Mouse (Mus musculus): ENCODE data around the gene Laptm5.

The Laptm5 gene

DNA sequence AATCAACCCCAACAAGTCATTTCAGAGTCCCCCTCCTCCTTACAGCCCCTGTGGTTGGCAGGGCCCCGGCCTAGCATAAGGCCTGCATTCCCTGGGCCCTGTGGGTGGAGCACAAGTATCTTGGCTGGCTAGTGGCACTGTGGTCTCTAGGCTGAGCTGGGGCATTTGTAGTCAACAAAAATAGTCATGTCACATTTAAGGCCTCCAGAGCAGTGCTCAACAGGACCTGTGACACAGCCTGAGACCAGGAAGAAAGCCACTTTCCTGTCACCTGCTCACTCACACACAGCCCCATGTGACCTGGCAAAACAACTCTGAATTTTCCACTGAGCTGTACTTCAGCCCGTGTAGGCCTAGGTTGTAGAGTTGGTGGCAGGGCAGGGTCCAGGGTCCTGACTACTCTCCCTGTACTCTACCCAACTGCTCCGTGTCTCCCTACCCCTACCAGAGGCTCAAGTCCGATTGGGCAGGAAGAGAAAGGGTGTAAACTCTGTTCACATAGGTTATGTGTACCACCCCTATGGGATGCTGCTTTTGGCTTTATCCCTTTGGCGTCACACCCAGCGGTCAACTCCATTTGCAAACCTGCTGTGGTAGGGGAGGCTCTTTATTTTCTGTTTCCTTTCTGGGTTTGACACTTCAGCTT is 13.0 kb upstream of the Laptm5 start:
- no peak for DNase-seq

DNA sequence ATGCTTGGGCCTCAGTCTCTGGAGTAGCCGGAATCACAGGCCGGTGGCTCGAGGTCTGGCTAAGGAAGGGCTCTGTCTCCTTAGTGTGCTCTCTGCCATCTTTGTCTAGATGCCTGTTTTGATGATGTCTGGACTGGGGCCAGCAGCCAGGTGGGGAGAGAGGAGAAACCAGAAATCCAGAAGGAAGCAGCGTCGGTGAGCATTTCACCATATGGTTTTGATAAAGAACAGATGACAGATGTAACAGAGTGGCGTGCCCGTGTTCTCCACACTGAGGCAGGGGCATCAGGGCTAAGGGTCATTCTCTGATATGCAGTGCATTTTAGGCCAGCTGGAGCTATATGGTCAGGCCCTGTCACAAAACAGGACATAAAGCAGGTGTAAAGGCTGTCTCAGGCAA is 12.2 kb upstream of the Laptm5 start:
- DNase-seq, result no peak

DNA sequence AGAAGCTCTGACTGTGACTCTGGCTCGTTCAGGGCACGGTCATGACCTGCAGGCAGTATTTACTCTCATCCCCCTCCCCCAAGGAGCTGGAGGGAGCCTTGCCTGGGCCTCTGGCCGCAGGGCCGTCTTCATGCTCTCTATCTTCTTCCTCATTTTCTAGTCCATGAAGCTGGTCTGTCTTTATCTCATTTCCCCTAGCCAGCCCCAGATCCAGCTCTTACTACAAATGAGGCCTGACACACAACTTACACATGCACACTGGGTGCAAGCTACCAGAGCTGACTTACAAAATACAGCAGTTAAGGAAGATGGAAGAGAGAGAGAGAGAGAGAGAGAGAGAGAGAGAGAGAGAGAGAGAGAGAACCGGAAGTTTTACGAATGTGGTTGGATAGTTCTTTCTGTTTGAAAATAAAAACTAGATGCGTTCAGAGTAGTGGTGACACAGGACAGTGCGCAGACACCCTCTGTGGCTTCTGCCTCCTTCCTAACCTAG is 10.6 kb upstream of the Laptm5 start:
- DNase-seq, result no peak

DNA sequence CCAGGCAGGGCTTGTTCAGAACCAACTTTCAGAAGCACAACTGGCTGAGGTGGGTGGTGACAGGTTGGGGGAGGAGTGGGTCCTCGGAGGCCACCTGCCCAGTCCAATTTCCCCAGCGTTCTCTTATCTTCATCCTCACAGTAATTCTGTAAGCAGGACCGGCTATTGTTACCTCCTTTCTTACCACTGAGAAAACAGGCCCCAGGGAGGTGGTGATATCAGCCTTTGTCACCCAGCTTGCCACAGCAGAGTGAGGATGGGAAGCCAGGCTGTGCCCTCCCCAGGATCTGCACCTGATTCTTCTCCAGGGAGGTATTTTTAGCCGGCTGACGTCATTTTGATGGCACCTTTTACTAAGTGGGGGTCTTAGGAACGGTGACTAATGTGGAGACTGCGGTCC is 7.9 kb upstream of the Laptm5 start:
- no peak for DNase-seq

DNA sequence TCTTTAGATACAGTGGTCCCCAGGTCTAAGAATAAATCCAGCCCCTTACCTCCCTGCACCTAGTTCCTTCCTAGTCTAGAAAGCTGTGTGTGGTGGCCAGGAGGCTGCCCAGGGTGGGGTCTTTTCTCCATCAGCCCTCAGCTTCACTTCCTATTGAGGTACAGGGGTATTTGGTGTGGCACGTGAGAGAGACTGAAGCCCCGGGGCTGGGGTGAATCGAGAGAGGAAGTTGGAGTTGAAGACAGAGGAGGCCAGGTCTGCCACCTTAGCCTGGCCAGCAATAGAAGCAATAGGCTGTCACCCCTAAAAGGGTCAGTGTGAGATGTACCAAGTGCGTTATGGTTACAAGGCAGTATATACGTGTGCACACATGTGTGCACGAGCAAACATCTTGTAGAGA is 7.0 kb upstream of the Laptm5 start:
- DNase-seq, result no peak

DNA sequence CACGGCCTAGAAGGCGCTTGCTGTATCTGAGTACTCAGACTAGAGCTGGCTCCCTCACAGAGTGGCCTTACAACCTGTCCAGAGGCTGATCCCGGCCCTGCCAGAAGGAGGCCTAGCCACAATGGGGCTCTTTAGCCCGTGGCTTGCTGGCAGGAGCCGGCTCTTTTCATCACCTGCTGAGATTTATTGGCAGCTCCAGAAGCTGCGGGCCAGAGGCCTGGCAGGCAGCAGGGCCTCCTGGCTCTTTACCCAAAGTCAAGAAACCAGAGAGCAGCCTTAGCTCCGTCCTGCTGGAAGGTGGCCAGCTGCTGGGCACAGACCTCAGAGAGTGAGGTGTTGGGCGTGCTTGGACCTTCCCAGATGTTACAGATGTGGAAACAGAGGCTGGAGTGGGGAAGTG is 6.6 kb upstream of the Laptm5 start:
- no peak for DNase-seq

DNA sequence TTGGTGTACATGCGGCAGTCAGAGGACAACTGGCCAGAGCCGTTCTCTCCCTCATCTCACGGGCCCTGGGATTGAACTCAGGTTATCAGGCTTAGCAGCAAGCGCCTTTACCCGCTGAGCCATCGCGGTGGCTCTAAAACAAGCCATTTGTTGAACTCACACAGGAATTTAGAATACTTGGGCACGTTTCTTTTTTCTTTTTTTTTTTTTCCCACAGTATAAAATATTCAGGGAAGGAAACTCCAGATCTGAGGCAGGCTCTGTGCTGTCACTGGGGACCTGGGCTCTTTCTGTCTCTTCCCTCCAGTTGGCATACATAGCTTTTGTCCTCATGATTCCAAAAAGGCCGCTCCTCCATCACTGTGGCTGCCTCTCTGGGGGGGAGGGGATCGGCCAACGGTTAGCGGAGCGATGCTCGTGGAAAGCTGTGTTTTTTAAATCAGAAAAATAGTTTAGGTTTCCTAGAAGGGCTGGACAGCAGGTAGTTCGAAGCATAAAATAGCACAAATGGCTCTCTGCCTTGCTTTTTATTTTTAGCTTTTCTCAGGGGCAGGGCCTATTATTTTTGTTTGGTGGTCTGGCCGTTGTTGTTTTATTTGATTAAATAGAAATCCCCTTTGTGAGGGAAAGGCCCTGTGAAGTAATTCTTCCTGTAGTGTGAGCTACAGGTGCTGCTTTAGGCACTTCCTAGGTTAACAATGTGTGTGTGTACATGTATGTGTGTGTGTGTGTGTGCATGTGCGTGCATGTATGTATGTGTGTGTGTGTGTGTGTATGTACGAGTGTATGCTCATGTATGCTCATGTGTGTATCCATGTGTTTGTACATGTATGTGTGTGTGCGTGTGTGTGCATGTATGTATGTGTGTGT is 5.5 kb upstream of the Laptm5 start:
- no peak for DNase-seq

DNA sequence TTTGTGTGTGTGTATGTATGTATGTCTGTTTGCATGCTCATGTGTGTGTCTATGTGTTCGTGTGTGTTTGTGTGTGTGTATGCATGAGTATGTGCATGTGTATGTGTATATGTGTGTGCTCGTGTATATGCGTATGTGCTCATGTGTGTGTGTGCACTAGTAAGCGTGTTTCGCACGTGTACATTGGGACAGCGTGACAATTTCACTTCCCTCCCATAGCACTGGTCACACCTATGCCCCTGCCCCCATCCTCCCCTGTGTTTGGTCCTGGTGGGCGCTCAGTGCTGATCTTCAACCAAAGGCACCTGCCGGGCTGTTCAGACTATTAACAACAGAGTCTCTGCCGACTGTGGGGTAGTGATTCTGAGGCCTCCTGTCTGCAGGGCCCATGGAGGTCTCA is 4.8 kb upstream of the Laptm5 start:
- no peak for DNase-seq

DNA sequence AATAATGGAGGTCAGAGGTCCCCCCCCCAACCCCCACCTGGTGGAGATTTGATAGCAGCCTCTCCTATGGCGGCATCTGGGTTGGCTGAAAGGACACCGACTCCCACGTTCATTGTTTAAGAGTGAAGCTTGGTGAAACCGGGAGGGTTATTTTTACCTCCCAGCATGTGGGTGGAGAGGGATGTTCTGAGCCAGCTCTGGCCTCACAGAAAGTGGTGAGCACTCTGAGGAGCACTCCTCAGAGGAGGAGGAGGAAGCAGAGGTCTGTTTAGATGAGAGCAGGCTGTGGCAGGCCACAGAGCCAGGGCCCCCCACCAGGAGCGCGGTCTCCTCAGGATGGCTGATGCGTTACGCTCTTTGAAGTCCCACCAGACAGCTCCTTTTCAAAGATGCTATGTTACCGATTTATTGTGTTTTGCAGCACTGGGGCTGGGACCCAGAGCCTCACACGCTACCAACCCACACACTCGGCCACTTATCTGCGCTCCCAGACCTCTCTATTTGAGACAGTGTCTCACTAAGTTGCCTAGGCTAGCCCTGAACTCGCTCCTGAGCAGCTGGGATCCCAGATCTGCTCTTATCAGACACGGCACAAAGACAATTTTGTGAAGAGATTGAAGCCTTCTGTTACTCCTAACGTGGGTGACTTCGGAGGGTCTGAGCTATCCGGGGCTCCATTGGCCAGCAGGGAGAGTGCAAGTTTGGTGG is 3.6 kb upstream of the Laptm5 start:
- DNase-seq, result no peak

DNA sequence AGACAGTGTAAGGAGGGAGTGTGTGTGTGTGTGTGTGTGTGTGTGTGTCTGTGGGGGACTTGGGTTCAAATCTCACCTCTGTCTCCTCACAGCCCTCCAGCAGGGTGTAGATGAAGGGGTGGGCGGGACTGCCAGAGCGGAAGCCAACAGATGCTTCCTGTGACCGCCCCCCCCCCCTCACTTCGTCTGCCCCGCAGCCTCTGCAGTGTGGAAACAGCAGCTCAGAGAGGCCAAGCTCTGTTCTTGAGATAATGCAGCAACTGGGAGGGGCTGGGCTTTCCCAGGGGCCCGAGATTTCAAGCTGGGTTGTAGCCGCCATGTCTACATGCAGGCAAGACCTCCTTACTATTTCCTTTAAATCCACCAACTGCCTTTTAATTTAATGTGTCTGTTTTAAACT is 2.3 kb upstream of the Laptm5 start:
- DNase-seq, result peak; percentile 30 to 61

DNA sequence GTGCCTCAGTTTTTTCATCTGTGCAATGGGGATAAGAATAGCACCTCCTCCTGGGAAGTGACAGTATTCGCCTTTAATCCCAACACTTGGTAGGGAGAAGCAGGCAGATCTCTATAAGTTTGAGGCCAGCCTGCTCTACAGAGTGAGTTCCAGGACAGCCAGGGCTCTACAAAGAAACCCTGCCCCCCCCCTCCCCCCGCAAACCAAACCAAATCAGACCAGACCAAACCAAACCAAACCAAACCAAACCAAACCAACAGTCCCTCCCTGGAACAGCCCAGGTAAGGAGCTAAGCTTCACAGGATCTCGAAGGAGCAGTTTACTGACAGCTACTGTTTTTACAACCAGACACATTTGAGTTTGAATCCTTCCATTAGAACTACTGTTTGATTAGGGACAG is 299 bp upstream of the Laptm5 start:
- DNase-seq, result no peak

DNA sequence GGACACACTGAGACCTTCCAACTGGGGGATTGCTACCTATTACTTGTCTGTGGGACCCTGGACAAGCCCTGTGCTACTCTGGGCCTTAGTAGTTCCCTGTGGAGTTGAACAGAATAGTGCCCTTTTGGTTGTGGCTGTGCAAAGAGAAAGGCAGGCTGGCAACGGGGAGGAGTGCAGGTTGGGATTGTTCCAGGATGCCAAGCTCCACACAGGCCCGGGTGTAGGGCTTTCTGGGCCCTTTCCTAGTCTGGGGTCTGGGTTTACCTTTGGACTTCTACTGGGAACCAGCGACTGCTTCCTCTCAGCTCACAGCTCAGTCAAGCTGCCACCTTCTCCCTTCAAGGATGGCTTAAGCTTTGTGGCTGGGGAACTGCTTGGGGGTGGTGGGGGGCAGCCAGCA is 586 bp downstream of the Laptm5 start:
- DNase-seq, result no peak

DNA sequence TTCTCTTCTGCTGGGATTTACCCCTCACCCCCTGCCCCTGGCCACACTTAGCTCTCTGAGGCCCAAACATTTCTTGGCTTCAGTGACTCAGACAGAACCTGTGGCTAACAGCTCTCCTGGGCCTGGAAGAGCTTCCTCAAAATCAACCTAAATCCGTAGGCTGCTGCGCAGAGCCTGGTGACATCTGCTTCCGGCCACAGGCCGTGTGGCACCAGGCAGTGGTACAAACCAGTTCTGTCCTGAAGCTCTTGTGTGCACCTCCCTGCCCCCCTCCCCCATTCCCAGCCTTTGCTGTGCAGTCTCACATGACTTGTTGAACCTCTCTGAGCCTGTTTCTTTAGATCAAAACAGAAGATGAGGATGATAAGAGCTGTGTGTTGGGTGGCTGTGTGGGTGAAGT is 1.1 kb downstream of the Laptm5 start:
- peak; percentile 73 to 80 for DNase-seq

DNA sequence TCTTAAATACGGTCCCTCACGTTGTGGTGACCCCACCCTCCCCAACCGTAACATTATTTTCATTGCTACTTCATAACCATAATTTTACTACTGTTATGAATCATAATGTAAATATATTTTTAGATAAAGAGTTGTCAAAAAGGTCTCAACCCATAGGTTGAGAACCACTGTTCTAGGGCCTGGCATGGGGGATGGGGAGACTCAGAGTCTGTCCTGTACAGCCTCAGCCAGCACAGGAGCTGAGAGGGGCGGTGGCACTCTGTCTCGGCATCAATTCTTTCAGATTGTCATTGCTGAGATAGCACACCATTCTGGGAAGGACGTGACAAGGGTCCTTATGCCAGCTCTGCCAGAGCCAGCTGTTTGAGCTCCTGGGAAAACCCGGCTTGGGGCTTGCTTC is 1.6 kb downstream of the Laptm5 start:
- no peak for DNase-seq

DNA sequence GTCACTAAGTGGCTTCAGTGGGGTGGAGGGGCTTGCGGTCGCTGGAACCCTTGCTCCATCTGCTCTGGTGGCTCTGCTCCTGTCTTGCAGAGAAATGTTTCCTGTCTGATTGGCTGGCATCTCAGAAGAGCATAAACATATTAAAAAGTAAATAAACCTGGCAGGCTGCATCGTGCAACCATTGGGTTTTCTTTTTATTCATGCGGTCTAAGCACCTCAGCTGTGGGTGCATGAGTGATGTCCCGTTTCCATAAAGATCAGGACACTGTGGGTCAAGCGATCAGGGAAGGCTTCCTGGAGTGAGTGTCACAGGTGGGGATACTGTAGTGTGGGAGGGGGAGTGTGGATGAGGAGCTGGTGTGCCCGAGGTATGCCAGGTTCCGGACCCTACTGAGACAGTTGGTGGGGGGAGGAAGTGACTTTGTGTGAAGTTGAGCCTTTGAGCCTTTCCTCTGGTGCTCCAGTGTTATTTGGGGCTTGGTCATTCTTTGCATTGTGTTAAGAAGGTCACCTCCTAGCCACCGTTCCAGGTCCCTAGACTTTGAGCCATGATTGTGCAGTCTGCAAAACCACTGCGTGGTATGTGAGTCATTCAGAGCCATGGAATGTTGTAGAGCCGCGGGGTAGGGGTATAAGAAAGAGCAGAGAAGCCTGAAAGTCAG is 2.2 kb downstream of the Laptm5 start:
- DNase-seq, result peak in 1 of 2 experiments; percentile 46

DNA sequence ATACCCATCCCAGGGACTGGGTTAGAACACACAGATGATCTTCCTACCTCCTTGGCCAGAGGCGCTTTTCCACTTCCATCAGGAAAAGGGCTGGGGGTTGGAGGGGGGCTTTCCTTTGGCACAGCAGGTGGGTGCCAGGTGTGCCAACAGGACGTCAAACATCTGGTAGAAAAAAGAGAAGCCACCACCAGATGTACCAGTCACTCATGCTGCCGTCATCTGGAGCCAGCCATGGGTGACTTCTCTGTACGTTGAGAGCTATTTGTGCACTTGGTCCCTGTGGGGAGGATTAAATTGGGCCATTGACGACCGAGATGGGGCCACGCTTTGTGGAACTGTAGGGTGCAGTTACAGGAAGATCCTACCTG is 2.7 kb downstream of the Laptm5 start:
- peak; percentile 48 to 66 for DNase-seq

DNA sequence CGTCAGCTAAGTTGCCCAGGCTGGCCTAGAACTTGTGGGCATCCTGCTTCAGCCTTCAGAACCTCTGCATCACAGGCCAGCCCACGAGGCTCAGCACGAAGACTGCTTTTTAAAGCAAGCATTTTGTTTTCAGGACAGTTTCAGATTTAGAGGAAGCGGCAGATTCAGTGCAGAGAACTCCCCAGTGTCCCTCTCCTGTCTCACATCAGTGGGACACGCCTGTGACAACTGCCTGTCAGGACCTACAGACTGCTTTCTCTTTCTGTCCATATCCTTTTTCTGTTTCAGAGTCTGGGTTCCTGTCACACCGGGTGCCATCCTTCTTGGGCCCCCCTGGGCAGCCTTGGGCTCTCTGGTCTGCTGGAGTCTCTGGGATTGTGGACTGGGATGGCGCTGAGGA is 3.7 kb downstream of the Laptm5 start:
- no peak for DNase-seq

DNA sequence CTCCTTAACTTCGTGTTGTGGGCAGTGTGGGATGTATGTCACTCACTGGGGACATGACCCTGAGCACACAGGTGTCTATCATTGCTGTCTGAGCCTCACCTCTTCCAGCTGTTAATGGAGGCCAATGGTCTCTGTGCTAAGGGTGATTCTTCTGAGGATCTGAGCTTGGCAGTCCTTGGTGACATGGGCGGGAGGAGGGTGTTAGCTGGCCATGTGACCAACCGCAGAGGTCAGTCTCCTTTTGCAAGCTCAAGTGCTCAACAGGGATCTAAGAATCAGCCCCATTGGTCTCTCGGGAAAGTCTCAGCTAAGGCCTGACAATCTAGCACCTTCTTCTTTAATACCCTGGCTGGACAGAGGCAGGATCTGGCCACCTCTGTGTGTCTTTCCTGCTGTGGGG is 4.6 kb downstream of the Laptm5 start:
- no peak for DNase-seq

DNA sequence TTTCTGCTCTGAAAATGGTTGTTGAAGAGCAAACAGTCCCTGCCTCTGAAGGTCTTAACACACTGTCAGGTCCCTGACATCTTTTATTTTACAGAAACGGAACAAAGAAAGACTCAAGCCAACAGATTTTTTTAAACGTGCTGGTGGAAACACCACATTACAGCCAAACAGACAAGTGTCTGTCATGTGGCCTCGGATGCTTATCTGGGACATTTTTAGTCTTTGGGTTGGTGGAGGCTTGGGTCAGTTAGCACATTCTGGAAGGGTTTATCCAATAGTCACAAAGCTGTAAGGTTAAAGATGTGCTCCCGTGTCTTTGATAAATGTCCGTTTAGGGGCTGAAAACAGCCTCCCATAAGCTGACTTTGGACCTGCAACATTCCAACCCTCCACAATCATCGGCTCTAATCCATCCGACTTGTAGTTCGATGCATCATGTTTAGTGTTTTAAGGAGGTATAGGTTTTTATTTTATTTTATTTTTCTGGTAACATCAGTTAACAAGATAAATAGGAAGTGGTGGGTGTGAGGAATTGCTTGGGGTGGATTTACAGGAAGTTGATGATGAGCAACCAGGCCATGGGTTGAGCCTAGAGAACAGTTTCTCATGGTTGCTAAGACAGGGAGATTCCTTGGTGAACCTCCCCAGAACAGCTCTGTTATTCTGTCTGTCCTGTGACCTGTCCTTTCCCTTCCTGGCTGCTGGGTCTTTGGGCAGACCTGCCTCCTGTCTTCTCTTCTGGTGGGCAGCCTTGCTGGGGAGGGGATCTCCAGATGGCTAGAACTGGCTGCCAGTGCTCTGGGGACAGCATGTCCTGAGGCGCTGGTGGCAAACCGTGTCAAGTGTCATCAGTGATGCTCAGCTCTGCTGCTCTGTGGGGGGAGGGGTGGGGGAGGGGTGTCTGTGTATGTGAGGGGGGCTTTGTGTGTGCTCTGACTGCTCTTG is 6.2 kb downstream of the Laptm5 start:
- DNase-seq, result no peak

DNA sequence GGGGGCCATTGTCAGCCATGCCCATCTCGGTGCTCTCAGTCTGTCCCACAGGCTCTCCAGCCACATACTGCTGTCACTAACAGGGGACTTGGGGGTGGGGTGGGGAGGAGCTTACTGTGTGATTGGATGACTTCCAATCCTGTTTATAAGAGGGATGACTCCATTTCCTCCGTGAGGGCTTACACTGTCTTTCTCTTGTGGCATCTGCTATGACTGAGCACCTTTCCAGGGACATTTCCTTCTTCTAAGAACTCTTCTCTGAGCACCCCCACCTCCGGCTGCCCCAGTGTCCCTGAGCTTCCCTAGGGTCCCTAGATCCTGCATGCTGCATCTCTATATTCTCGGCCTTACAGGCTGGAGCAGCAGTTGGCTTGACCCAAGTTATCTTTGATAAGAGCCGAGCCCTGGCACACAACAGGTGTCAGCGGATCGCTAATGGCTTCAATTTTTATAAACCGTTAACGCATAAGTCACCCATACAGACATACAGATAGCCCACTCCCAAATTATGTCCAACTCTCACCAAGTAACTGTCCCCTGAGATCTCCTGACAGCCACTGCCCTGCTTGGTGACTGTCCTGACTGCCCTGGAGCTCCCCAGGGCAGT is 6.9 kb downstream of the Laptm5 start:
- no peak for DNase-seq

DNA sequence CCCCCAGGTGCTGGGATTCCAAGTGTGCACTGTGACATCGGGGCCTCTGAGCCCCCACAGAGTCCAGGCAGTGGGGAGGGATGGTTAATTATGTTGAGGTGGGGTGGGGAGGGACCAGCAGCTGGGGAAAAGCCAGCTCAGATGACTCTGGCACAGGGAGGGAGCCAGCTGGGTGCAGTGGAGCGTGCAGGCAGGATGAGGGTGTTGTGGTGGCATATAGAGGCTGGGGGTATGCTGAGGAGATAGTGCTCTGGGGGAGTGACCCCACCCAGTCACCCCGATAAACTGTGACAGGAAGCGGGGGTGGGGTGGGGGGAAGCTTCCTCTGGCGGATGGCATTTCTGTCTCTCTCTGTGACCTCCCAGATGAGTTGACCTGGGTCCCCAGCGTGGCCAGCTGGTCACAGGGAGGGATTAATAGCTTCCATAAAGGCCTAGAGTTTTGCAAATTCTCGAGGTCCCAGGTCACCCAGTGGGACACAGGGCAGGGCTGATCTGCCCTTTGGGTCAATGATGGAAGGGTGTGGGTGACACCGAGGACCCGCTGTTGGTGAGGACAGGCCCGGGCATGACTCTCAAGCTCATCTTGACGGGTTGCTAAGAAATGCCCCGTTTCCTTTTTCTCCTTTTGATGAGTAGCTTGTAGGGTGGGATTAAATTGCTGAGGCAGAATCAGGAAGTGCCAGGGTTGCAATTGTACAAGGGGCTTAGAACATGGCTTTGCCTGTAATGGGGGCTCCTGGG is 8.2 kb downstream of the Laptm5 start:
- DNase-seq, result peak; percentile 75 to 85

Measured in thymus, adult 18-20 months (tissue).